Mouse (Mus musculus) kidney, postnatal 14 days (tissue): Measurements from ENCODE around the gene Apopt1.

Experiments used
- DNase-seq: peaks from one replicate; pipeline ENCODE4 v3.0.0; 2022; ENCODE audit warnings: mixed read lengths

Apopt1 gene

GRCm38 (mm10) chr12:111777919-111778318, 64.9 kb downstream of the Apopt1 start:
- no peak for DNase-seq

DNA sequence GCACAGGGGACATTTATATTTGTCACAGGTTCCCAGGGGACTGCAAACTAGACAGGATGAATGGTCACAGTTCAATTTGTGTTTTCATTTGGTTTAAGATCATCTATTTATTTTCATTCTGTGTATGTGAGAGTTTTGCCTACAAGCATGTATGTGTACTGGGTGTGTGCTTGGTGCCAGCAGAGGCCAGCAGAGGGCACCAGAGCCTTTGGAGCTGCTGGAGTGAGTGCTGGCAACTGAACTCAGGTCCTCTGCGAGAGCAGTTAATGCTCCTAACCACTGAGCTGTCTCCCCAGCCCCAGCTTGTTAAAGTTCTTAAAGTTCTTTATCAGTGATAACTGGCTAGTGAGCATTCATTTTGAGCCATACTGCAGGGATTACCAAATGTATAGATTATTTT, 66.5 kb downstream of the Apopt1 start:
- no peak for DNase-seq

DNA sequence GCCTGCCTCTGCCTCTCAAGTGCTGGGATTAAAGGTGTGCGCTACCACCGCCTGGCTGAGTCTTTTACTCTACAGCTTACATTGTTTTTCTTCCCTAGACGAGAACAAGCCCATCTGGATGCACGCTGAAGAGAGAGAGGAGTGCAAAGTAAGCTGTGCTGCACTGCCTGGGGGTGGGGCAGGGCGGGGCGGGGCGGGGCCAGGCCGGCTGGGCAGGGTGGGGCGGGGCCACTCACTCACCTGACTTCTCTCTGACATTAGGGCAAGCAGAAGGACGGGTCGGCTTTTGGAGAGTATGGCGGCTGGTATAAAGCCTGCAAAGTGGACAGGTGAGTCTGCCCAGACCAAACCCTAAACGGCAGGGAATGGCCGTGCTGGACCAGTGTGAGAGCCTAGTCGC, 72.1 kb downstream of the Apopt1 start:
- DNase-seq: no peak

GRCm38 (mm10) chr12:111787015-111787414, 74.0 kb downstream of the Apopt1 start:
- DNase-seq: no peak

- DNase-seq: peak; percentile 73
These were observed 77.0 kb downstream of the Apopt1 start for GRCm38 (mm10) chr12:111790090-111790489.

DNA sequence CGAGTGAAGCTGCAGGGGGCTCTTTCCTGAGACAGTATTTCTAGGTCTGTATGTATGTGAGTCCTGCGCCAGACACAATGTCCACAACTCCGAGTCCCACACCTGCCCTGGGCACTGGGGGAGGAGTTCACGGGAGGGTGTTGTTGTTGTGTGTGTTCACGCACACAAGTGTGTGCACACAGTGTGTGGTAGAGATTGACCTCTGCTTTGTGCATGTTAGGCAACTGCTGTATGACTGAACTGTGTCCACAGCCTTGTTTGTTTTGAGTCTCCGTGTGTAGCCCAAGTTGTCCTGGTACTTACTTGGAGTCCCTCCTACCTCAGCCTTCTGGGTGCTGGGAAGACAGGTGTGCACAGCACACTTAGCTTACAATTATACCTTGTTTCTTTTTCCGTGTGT, 77.6 kb downstream of the Apopt1 start:
- DNase-seq: no peak

DNA sequence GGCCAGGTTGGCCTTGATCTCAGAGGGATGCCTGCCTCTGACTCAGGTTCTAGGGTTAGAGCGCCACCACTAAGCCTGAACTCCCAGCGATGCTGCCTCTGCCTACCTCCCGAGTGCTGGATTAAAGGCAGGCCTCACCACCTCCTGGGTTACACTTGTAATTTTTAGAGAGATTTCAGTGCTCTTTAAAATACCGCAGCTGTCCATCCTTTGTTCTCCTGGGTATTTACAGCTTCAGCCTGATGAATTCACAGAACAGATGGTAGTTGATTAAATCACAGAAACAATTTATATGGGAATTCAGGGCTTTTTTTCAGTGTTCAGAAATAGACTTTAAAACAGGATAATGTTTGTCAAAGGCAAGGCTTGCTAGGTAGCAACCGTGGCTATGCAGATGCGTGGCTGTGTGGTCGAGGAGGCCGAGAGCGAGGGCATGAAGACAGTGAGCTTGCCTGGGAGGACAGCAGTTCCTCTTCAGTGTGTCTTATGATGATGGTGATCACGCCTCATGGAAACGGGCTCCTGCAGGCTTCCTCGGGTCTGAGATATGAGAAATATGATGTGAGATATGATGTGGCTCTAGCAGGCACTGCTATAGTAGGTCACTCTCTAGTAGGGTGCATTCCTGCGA, 78.5 kb downstream of the Apopt1 start:
- no peak for DNase-seq

GRCm38 (mm10) chr12:111794102-111794501, 81.0 kb downstream of the Apopt1 start:
- peak; percentile 84 for DNase-seq

GRCm38 (mm10) chr12:111794526-111795179, 81.6 kb downstream of the Apopt1 start:
- DNase-seq: no peak

- peak; percentile 70 for DNase-seq
These were observed 82.3 kb downstream of the Apopt1 start for GRCm38 (mm10) chr12:111795180-111795895.

DNA sequence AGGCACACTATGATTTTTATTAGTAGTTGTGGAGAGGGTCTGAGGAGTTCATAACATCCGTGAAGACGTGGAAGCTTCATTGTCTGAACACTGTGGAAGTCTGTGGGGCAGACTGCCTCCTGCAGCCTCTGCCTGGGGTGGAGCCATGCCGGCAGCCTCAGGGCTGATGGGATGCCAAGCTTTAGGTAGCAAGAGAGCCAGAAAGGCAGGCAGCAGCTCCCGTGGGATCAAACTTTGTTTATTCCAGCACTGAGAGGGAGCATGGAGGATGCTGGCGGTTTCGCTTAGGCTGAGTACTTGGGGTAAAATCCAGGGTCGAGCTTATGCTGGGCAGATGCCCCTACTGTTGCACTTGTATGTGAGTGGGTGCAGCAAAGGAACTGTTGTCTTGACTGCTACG, 84.2 kb downstream of the Apopt1 start:
- DNase-seq: no peak

DNA sequence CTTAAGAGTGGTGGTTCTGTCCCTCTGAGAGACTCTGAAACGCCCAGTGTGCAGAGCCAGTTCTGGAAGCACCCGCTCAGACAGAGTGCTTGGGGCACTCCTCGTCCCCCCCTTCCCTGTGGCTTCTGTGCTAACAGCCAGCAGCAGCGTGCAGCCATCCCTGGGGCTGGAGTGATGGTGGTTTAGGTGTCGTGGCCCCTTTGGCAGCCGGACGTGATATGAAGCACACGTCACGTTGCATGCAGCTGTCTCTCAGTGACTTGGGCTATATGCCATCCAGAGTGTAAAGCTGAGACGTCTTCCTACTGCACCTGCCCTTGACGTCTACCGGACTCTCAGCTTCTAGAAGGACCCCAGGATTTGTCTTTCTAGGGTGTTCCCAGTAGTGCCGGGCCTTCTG, 85.4 kb downstream of the Apopt1 start:
- DNase-seq: no peak

- peak; percentile 40 for DNase-seq
These were observed 87.6 kb downstream of the Apopt1 start for GRCm38 (mm10) chr12:111800459-111801183.

- DNase-seq: no peak
These were observed 90.5 kb downstream of the Apopt1 start for GRCm38 (mm10) chr12:111803538-111803937.
